Mouse (Mus musculus) kidney, adult 2 months (tissue): Measurements from ENCODE around the gene Pik3r2.

ENCODE experiments used
- CTCF ChIP-seq: fragments of 200-500 bp; conservative IDR thresholded peaks from 2 replicates; pipeline ENCODE4 v1.5.1; 2011; ENCODE audit warnings: low read depth, mild to moderate bottlenecking, control low read depth, low read length, moderate library complexity, mixed read lengths; ENCODE audit not compliant: insufficient read depth, insufficient read length
- POLR2A ChIP-seq: fragments of 200-500 bp; IDR thresholded peaks from one replicate; pipeline ENCODE4 v1.6.1; 2011; ENCODE audit warnings: low read depth, low read length, control low read depth

- no peak for TF ChIP-seq CTCF
- TF ChIP-seq POLR2A, result no peak
Measured at GRCm38 (mm10) chr8:70768956-70769355, 7.6 kb downstream of the Pik3r2 start.
